Mouse (Mus musculus): ENCODE data around the gene Ghdc. TPM values are rescaled to one million over a fixed set of nuclear protein-coding genes. Genes with fewer than 3 reads are reported as not detected.

Ghdc gene
- total RNA-seq, 2 experiments from 2014 or later: 4.8 to 4.9 TPM

DNA sequence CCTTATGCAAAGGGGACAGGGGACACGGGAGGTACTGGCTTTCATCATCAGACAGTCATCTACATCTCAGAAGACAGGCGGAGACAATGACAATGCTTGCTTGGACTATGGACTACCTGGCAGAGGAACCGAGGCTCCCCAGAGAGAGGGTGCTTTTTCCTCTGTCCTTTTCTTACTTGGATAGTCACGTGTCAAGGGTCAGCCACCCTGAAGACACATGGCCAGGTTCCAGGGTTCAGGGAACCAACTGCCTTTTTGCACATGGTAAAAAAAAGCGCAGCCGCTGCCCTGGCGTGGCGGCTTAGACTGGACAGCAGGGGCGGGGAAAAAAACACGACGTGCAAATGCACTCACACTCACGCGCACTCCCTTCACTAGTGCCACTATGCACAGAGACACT is 11.8 kb upstream of the Ghdc start:
- no peak for DNase-seq

DNA sequence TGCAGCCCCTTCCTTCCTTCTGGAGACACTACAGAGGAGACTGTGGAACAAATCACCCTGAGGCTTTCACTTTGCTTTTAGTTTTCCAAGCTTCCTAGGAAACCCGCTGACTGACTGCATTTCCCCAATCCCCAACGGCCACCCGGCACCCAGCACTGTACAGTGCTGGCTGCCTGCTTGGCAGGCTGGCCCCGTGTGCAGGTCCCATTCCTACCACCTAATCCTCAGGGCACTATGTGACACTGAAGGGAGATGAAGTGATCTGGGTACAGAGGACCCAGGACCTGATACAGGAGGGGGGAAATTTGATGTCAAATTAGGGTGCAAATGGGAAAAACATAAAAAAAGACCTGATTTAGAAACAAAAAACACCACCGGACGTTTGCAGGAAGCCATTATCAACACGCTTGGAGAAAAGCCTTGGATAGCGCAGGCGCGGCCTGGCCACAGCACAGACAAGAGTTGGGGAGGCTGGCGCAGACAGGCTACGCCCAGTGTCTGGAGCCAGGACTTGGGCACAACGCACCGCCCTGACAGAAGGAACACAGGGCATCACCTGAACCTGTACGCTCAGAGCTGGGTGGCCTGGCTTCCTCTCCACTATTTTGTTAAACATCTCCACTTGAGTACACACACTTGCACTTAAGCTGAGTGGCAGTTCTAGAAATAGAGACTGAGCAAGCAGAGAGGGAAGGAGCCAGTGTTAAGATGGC is 11.2 kb upstream of the Ghdc start:
- no peak for DNase-seq

DNA sequence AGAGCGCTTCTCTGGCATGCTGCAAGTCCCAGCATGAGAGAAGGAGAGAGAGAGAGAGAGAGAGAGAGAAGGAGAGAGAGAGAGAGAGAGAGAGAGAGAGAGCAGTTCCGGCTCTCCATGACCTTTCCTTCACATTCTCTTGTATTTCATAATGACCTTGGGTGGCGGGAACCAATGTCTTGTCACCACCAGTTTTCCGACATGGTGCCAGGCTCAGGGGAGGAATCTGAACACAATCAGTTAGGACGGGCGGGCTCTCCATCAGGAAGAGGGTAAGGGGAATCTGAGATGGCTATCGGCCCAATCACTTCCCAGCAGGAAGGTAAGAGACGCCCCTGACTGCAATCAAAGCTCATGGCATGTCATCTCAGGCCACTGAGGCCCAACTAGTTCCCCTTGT is 9.5 kb upstream of the Ghdc start:
- DNase-seq: no peak

DNA sequence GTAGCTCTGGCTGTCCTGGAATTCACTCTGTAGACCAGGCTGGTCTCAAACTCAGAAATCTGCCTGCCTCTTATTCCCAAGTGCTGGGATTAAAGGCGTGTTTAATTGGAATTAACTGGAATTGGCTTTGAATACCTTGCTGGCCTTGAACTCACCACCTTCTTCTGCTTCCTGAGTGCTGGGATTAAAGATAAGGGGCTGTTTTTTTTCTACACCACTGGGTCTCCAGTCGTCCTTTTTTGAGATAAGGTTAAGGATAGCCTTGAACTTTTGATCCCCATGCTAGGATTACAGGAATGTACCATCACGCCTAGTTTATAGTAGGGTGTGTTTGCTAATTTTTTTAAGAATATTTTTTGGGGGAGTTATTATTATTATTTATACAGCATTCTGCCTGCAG is 7.3 kb upstream of the Ghdc start:
- DNase-seq: no peak

DNA sequence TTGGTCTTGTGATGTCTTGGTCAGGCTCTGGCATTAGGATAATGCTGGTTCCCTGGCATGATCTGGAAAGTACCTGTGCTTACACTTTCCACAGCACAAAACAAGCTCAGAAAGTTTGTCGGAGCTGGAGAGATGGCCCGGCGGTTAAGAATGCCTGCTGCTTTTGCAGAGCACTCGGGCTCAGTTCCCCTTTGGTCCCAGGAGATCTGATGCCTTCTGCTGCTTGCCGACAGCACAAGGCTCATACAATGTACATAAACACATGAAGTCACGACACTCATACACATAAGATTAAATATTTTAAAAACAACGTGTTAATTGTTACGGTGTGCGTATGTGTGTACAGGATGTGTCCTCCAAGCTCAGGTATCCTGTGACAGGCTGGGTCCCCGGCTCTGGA is 5.2 kb upstream of the Ghdc start:
- no peak for DNase-seq

DNA sequence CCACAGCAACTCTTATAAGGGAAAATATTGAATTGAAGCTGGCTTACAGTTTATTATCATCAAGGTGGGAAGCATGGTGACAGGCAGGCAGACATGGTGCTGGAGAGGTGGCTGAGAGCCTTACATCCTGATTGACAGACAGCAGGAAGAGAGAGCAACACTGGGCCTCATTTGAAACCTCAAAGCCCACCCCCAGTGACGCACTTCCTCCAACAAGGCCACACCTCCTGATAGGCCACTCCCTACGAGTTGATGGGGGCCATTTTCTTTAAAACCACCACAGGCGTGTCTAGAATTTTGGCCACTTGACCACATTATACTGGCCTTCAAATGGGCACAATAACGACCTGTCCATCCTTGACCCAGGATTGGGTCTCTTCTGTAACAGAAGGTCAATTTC is 3.5 kb upstream of the Ghdc start:
- no peak for DNase-seq

DNA sequence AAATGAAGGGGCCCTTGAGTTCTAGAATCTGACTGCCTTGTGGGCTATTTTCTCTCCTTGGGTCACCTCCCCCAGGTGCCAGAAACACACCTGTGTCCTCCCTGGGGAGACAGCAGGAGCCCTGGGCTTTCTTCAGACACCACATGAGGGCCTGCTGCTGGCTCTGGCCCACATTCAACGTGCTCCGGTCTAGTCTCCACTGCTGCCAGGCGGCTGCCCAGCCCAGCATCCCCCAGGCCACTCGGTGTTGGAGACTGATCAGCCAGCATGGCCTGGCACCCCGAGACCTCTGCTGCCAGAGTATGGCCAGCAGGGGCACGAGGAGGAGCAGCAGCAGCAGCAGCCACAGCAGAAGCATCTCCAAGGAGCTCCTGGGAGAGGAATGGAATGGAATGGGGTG is 777 bp downstream of the Ghdc start:
- DNase-seq: no peak

DNA sequence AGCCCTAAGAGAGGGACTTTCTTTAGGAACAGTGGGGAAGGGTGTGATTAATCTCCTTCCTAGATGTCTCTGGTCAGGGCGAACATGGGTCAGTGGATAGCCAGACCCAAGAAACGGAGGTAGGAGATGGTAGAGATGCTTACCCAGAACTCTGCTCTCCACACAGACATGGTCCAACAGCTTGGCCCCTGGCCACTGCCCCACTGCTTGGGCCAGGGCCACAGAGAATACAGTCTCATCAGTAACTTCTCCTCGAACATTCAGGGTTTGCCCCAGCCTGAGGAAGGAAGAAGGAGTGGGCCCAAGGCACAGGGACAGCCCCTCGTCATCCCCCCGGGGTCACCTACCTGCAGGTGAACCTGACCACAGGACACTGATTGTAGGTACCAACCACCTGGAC is 2.9 kb downstream of the Ghdc start:
- DNase-seq: no peak

DNA sequence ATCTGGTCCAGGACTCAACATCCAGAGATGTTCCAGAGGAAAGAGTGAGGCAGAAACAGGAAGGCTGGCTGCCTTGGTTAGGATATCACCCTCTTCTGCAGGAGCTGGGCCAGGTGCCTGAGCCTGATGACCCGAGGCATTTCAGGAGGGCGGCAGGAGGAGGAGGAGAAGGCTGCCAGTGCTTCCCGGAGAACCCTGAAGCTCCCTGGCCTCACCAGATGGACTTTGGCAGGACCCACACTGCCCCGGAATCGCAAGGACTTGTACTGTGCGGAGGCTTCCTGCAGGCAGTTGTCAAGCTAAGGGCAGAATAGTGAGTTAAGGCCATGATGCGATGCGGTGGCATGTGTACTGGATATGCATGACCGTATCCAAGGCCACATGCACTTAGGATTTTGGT is 4.0 kb downstream of the Ghdc start:
- no peak for DNase-seq

DNA sequence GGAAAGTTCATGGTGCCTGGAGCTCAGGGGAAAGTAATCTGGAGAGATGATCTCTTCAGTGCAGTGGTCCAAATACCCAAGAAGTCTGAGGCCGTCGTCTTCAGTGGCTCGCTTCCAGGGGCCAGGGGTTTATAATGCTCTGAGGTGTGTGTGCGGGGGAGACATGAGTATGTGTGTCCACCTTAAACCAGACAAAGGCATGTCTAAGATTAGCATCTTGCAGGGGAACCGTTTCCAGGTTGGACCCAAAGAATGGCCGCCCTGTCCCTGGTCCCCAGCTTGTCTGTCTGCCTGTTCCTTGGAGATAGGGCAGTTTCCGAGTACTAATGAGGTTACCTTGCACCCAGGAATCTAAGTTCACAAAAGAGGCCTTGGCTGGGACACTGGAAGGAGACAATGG is 7.9 kb downstream of the Ghdc start, which contains the start of gene Hcrt:
Hcrt (minus strand) TSS at position 101 of the 400 bp plus-strand sequence.
- DNase-seq: no peak

DNA sequence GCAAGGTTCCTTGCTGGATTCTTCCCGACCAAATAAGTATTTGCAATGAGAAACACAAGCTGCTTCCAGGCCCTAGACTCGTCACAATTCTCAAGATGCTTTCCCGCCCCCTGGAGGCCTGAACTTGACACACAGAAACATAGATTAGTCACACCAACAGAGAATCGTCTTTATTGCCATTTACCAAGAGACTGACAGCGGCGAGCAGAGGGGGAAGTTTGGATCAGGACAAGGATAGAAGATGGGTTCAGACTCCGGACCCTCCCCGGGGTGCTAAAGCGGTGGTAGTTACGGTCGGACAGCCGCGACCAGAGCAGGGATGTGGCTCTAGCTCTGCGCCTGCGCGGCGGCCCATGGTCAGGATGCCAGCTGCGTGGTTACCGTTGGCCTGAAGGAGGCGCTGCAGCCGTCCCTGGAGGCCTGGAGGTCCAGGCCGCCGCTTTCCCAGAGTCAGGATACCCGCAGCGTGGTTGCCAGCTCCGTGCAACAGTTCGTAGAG is 9.2 kb downstream of the Ghdc start:
- DNase-seq: peak; percentile 82

DNA sequence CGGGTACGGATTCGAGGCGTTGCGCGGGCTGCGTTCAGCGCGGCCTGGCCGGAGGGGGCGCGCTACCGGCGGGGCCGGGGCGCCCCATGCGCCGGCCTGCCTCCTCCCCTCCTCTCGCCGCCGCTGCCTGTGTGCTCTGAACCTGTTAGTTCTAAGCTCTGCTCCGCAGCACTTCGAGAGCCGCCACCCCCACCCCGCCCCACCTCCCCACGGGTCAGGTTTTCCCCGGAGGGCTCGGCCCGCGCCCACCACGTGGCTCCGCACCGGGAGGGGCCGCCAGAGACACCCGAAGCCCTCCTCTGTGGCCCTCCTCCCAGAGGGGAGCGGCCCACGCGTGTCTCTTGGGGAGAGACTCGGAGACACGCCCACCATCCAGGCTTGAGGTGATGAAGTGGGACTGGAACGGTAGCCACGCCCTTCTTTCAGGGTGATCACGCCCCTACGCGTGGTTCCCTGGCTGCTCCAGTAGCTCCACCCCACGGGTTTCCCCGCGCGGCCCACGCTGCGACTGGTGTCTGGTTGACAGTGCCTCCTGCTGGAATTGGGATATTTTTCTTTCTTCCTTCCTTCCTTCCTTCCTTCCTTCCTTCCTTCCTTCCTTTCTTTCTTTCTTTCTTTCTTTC is 11.0 kb downstream of the Ghdc start, which contains the start of gene Kcnh4:
Kcnh4 (minus strand) TSS at position 332 of the 623 bp plus-strand sequence.
- no peak for DNase-seq

DNA sequence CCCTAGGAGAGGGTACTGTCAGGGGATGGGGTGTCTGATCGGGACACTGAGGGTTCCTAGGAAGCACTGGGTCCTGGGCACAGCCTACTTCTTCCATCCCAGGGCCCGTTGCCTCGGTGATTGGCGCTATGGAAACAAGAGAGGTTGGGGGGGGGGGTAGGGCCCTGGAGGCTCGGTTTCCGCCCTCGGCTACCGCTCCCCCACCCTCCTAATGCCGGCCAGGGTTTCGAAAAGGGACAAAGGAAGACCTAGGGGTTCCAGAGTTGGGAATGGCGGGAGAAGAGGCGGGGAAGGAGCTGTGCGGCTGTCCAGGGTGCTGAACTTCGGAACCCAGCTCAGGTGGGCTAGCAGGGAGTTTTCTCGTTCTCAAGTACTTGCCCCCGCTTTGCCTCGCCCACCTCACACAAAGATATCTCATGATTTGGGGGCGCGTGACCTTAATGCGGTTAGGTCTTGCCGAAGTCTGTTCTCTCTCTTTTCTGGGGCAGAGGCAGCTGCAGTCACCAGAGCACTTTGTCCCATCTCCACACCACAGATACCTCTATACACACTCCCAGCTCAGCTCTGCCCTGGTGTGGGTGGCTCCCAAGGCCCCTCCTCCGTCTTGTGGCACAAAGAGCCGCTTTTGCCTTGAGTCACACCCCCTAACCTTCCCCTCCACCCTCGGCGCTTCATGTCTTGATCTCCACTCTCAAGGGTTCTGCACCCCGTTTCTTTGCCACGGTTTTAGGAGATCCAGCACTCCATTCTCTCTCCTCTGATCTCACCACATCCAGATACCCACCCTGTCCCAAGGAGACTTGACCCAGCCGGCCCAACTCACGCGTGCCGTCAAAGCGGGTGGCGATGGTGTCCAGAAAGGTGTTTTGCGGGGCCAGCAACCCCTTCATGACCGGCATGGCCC is 11.8 kb downstream of the Ghdc start:
- no peak for DNase-seq

DNA sequence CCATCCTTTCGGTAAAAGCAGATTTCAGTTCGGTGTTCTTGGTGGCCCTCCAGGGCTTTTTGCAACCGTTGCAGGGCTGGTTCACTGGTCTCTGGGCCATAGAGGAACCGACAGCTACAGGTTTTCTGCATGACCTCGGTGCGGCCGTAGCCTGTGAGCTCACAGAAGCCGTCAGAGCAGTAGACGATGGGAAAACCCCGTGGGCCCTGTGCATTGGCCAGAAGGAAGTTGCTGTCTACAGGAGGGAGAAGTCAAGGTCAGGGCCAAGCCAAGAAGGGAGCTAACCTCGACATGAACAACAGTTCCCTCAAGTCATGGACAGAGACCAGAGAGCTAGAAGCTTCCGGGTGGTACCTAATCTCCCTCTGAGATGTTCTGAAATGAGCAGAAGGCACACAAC is 13.2 kb downstream of the Ghdc start:
- no peak for DNase-seq

DNA sequence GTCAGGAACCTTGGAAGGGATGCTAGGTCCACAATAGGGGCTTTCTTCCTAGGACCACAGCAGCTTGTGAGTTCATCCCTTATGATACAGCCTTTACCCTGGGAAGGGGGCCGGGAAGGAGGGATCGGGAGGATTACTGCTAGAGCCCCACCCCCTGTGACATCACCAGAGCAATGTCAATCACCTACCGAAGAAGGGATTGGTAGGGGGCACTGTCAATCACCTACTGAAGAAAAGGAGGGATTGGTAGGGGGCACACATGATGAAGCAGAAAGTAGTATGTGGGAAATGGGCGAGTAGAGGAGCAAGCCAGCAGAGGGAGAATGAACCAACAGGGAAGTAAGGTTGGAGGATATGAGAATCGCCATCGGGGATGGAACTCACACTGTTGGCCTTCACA is 14.3 kb downstream of the Ghdc start:
- no peak for DNase-seq

DNA sequence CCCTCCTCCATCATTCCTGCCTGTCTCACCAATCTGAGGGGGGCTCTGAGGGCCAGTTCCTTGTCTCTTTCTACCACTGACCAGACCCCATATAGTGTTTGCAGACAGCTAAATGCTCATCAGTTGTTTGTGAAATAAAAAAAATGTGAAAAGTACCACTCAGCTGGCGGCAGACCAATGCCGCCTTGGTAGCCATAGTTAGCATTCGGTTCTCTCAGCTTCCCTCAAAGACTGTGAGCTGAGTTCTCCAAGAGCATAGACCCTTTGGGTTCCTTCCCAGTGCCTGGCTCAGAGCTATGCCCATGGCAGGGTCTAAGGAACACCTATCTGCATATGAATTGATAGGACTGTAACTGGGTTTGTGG is 16.1 kb downstream of the Ghdc start:
- DNase-seq: no peak

DNA sequence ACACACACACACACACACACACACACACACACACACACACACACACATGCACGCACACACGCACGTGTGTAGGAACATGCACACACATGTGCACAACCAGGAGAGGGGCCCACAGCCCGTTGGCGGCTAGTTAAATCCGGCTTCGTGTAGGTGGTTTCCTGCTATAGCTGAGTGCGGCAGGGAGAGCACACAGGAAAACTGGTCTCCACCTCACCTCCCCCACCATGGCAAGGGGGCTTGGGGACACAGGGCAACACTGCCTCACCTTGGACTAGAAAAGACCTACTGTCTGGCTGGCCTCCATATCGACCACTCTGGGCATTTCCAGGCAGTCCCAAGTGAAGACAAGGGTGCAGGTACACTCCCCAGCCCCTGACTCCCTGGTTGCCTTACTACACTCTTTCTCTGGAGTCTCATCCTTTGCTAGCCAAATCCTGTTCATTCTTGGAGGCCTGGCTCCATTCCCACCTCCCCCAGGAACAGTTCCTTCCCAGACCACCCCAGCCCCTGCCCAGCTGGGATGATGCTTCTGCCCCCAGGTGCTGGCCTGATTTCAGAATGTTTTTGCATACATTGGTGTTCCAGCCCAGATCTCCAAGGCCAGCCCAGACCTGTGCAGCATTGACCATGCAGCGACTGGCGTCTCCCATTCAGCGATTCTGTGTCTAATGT is 16.6 kb downstream of the Ghdc start:
- DNase-seq: no peak

DNA sequence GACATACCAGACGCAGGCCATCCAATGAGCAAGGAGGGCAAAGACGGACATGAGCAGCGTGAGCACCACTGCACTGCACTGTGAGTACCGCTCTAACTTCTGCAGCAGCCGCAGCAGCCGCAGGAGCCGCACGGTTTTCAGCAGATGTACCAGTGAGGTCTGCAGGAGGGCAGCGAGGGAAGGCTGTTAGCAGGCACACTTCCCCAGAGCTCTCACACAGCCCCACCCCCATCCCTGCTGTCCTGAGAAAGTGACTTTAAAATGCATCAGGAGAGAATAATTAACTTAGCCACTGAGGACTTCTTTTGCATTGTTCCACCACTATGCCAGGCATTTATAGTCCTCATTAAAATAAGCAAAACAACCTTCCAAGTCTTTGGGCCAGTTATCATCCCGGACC is 18.5 kb downstream of the Ghdc start:
- no peak for DNase-seq

DNA sequence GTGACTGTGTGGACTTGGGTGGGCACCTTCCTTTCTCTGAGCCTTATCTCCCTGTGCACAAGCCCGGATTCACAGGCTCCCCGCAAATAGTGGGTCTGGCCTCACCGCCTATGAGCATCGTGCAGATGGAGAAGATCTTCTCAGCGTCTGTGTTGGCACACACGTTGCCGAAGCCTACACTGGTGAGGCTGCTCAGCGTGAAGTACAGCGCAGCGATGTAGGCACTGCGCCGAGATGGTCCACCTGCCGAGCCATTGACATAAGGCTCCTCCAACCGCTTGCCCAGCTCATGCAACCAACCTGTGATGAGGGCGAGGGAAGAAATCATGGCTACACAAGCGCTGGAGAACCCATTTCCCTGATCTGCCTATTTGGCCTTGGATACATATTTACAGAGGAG is 20.6 kb downstream of the Ghdc start:
- no peak for DNase-seq

DNA sequence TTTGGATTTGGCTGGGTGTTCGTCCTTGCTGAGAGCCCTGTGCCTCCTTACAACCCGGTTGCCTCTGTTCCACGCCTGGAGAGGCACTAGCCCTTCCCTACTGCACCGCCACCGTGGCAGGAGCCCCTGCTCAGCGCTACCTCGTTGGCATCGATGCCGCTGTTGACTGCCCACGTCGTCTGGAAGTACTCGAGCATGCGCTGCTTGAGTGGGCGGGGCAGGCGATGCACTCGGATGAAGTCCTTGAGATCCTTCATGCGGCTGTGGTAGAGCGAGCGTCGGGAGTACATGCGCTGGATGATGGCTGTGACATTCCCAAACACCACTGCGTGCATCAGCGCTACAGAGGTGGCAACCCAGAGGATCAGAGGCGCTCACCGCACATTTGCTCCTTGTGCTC is 21.3 kb downstream of the Ghdc start:
- no peak for DNase-seq

DNA sequence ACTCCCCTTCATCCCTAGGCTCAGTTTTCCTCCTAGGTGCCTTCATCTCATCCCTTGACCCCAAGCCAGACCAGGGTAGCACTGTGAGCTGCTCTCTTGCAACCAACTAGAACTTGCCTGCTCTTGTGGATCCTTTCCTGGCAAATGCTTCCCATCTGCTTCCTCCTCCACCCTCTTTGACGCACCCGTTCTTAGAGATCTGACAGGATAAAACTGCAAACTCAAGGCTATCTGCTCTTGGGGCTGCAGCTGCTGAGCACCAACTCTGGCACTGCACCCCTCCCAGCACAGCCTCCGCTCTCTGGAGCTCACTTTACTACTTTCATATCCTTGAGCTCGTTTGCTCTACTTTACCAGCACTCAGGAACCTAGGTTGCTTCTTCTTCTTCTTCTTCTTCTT is 22.1 kb downstream of the Ghdc start:
- DNase-seq: no peak

DNA sequence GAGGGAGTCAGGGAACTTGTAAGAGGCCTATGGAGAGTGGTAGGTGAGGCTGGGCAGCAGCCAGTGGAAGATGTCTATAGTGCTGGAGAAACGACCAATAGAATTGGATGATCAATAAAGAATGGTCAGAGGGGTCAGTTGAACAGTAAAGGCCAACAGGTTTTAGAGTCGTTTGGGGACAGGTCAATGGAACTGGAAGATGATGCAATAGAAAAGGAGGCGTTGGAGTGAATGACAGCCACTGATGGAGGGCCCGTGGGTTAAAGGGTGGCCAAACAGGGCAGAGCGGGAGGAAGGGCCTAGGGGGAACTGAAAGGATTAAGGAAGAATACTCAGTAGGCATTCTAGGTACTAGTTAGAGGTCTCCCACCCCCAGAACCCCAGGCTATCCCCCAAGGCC is 23.6 kb downstream of the Ghdc start:
- no peak for DNase-seq
